Mouse (Mus musculus) embryo, embryonic 10 days (tissue): ENCODE results near the gene Pik3cd.
"Not testable (repeated sequence)": the region's sequence is repeated elsewhere in the genome, so short reads cannot be mapped to it uniquely, and the experiment has no call there.

Source experiments
- DNase-seq: peaks from one replicate; pipeline ENCODE4 v3.0.0-alpha.2; 2015; ENCODE audit warnings: low spot score

The Pik3cd gene

GRCm38 (mm10) chr4:149702210-149702979 lies at the start of gene Pik3cd:
Gene Pik3cd (minus strand): TSS chr4:149702571.
- no peak for DNase-seq

GRCm38 (mm10) chr4:149750671-149751070 lies 48.3 kb upstream of the Pik3cd start:
- no peak for DNase-seq

GRCm38 (mm10) chr4:149749663-149750015 lies 47.3 kb upstream of the Pik3cd start:
- not testable (repeated sequence) for DNase-seq

GRCm38 (mm10) chr4:149749003-149749662 lies 46.8 kb upstream of the Pik3cd start:
- DNase-seq: no peak

GRCm38 (mm10) chr4:149744119-149744518 lies 41.7 kb upstream of the Pik3cd start:
- no peak for DNase-seq

- DNase-seq: no peak
Measured at GRCm38 (mm10) chr4:149742011-149742530, 39.7 kb upstream of the Pik3cd start.

GRCm38 (mm10) chr4:149740301-149740700 lies 37.9 kb upstream of the Pik3cd start:
- DNase-seq: no peak

GRCm38 (mm10) chr4:149739478-149739877 lies 37.1 kb upstream of the Pik3cd start:
- no peak for DNase-seq

- peak; percentile 98 for DNase-seq
Measured at GRCm38 (mm10) chr4:149737383-149738324, 35.3 kb upstream of the Pik3cd start, which contains the start of gene Tmem201. Gene Tmem201 (minus strand): TSS chr4:149738044.

- no peak for DNase-seq
Measured at GRCm38 (mm10) chr4:149736581-149736980, 34.2 kb upstream of the Pik3cd start.

GRCm38 (mm10) chr4:149735624-149736250 lies 33.4 kb upstream of the Pik3cd start:
- no peak for DNase-seq

GRCm38 (mm10) chr4:149734730-149735475 lies 32.5 kb upstream of the Pik3cd start:
- no peak for DNase-seq

GRCm38 (mm10) chr4:149734246-149734645 lies 31.9 kb upstream of the Pik3cd start:
- DNase-seq: no peak

GRCm38 (mm10) chr4:149733748-149734147 lies 31.4 kb upstream of the Pik3cd start:
- DNase-seq: no peak

GRCm38 (mm10) chr4:149732800-149733199 lies 30.4 kb upstream of the Pik3cd start:
- DNase-seq: no peak

- no peak for DNase-seq
Measured at GRCm38 (mm10) chr4:149732313-149732712, 29.9 kb upstream of the Pik3cd start.

GRCm38 (mm10) chr4:149730827-149731226 lies 28.5 kb upstream of the Pik3cd start:
- DNase-seq: no peak

GRCm38 (mm10) chr4:149728810-149729209 lies 26.4 kb upstream of the Pik3cd start:
- DNase-seq: no peak

GRCm38 (mm10) chr4:149727636-149728035 lies 25.3 kb upstream of the Pik3cd start:
- DNase-seq: no peak

- DNase-seq: peak; percentile 73
Measured at GRCm38 (mm10) chr4:149725661-149726350, 23.4 kb upstream of the Pik3cd start.
